Mouse (Mus musculus) naive thymus-derived CD4-positive, alpha-beta T cell, adult 2 months (primary cell): ENCODE results near the gene Cts6.
"Not testable (repeated sequence)": the region's sequence is repeated elsewhere in the genome, so short reads cannot be mapped to it uniquely, and the experiment has no call there.

Source experiments
- DNase-seq: peaks from one replicate; pipeline ENCODE4 v3.0.0-alpha.2; 2011; ENCODE audit warnings: low read depth

The Cts6 gene

DNA sequence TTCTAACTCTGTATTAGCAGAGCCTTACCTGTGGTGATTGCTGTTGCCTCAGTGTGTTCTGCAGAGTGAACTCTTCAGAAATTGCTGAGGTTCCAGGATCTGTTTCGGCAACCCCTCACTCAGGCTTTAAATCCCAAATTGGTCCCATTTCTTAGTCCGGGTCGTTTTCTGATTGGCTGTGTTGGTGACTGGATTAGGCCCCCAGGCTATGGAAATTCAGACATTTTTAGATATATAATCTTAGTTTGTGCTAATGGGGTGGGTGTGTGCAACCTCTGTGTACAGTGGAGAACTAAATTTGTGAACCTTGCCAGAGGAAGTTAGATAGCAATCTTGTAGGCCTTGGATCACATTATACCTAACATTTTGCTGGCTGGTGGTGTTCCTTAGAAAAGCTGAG, at the start of gene Cts6:
Gene Cts6, minus strand, starts transcription at position 101 of the 400 bp plus-strand sequence.
- no peak for DNase-seq

DNA sequence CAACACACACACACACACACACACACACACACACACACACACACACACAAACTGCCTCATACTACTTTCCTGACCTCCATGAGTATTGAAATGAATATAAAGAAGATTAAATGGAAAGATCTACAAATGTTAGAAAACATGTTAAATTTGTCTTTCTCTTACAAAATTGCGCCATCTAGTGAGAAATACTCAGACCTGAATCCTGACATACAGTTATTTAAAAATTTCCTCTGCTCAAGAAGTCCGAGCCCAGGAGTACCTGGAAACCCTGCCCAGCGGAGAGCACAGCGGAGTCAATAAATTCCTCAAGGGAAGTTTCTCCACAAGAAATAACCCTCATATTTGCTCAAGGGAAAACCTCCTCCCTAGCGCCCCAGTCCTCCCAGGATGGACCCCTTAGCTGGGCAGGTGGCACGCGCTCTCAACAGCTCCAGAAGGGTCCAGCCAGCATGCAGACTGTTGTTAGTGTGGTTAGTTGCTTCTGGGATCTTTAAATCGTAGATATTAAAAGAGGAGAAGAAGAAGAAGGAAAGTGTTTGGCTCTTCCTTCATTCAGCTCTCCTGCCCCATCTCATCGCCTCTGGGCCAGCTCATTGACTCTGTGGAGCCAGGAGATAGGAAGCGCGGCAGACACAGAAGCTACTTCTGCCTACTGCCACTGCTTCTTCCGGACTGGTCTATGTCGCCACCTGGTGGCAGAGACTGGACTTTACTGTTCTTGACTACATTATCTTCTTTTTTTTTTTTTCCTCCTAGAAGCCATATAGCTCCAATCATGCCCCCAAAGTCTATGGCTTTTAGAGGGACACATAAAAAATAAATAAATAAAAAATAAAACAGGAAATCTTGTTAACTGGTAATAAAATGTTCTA, 38.1 kb upstream of the Cts6 start:
- peak; percentile 77 for DNase-seq

DNA sequence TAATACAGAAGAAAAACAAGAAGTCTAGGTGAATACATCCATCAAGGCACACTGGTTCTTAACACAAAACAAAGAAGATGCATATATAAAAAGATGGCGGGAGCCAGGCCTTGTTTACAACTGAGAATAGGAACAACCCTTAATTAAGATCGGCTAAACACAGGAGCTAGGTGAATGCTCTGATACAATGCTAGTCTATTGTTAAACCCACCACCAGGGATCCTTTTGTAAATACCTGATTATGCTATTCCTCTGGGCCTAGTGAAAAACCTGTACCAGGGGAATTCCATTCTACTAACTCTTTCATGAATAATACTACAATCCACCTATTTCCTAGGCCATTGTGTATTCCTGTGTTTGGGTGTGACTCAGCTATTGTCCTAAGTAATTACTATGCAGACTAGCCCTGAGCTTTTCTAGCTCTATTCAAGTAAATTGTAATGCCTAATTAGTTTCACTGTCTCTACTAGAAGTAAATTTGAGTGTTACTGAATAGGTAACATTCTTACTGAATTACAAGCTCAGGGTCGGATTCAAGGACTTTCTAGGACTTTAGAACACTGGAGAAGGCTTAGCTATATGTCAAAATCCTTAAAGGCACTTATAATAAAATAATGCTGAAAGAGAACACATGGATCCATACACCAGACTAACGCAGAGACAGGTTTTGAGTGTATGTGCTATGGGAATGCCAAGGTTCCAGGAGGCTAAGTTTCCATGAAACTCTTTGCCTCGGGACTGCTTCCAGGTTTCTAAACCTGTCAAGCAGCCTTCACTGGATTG, 17.9 kb downstream of the Cts6 start:
- DNase-seq, result not testable (repeated sequence)

DNA sequence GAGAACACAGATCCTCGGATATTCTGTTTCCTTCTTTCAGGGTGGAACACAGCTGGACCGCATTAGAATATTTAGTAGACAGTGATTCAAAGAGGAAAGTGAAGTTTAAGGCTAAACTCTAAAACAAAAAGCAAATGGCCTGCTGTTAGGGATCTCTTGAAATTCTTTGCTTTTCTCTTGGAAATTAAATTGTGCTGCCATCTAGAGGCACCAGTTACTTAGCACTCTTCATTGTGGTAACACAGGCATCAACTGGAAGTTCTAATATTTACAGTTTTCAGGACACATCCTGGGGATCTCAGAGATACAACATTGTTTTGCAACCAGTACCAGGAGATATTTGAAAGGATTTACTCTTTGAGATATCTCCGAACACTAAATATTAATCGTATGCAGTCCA, 38.6 kb downstream of the Cts6 start:
- no peak for DNase-seq

DNA sequence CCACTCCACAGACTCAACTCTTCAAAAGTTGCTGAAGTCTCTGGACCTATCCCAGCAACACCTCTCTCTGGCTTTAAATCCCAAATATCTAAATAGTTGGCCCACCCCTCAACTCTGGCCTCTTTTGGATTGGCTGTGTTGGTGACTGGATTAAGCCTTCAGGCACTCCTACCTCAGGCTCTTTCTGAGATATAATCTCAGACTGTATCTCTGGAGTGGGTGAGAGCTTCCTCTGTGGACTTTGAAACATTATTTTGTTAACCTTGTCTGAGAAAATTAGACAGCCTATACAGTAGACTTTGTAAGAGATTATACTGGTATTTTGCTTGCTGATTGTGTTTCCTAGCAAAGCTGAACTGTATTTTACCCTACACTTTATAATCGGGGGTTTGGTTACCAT, 39.1 kb downstream of the Cts6 start, which contains the start of gene Ctsr:
Gene Ctsr, minus strand, starts transcription at position 101 of the 400 bp plus-strand sequence.
- DNase-seq, result no peak
